Mouse (Mus musculus) mesoderm, embryonic 11.5 days (tissue): ENCODE measurements around the gene Wnt11.
A peak's percentile ranks its signal among the peaks of the same experiment; 100 is the strongest.

ENCODE experiments used
- DNase-seq: peaks from one replicate; pipeline ENCODE4 v3.0.0-alpha.2; 2012; ENCODE audit warnings: low read depth, low spot score

Wnt11 gene

DNA sequence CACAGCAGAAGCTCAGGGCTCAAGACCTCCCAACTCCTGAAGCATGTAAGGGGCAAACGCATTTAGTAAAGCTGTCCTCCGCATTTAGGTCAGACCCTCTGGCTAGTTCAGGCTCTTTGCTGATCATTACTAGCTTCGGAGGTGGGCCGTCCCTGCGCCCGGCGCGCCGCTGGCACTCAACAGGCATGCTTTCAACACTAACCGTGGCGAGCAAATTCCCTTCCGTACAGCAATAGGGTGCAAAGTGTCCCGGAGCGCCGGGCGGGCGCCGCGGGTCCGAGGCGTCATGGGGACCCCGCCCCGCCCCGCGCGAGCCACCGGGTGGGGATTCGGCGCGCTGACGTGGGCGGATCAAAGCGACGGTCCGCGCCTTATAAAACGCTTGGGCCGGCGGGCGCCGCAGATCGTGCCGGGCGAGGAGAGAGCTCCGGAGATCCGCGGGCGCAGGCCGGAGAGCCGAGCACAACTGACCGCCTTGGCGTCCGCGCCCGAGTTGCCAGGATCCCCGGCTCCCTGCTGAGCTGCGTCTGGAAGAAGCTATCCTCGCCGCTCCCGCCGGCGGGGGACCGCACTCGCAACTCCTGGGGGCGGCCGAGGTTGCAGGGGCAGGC is at the start of gene Wnt11:
Gene Wnt11, plus strand, starts transcription at position 402 of the 611 bp plus-strand sequence.
- no peak for DNase-seq

DNA sequence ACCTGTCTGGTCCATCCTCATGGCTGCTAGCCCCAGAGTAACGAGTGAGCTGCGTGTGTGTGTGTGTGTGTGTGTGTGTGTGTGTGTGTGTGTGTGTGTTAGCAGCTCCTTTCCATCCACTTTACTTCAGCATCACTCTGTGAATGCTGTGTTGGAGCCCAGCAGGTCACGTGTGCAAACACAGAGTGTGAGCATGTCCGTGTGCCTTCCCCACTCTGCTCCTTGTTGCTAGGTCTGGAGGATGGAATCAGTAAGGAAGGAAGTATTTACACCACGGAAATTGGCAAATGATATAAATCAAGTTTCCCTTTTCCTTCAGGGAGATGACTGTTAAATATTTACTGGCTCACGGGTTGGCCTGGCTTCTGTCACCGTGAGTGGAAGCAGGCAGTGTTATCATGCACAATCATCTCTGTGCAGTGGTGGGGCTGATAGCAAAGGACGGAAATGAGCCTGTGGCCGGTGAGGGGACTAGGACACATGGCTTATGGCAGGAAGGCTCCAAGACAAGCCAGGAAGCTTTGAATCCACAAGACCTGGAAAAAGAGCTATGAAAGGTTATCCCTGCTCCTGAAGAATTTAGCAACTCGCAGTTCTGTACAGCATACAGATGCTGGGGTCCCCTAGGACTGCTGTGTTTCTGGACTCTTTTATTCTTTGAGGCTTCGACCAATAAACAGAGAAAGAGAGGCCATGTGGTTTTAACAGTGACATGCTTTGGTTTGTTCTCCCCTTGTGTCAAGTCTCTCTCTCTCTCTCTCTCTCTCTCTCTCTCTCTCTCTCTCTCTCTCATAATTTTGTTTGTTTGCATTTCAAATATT is 47.9 kb upstream of the Wnt11 start:
- DNase-seq: no peak

DNA sequence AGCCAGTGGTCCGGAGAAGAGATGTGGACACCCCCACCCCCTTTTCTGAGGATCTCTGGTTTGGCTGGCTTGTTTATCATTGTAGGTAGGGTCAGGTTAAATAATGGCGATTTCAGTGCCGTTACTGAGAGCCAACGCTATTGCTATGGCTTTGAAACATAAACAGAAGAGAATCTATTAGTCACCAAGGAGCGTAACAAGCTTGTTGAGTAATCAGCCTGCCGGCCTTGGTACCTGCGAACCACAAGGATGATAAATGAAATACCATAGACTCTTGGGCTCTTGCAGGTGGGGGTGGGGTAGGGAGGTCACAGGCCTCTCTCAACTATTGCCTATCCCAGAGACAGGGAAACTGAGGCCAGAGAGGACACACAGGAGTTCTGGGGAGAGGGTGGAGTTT is 46.2 kb upstream of the Wnt11 start:
- no peak for DNase-seq

DNA sequence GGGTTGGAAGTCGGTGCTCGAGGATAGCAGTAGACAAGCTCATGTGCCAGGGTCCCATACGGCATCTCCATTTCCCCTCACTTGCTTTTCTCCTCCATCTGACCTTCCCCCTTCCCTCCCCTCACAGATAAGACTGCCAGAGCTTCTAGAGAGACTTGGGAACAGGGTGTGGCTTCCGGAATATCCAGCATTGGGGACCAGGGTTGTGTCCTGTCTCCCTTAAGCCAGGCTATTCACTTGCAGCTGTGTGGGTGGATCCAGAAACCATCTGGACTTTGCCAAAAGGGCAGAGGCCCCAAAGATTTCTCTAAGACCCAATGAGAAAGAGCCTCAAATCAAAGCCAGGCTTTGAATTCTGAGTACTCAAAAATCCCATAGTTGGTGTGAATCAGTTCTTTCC is 45.8 kb upstream of the Wnt11 start:
- DNase-seq: no peak

DNA sequence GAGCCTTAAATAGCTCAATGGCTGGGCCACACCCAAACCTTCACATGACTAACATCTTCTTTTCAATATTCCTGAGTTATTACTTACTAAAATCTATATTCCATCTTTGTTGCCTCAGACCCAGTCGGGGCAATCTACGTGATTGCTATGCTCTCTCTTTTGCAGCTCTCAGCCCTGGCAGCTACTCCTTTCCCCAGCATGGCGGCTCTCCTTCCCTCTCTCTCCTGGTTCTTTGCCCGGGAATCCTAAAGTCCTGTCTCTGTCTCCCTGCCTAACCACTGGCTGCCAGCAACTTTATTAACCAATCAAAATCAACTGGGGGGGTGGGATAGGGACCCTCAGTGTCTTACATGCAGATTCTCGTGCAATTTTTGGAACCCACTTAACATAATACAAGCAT is 43.0 kb upstream of the Wnt11 start:
- DNase-seq: no peak

DNA sequence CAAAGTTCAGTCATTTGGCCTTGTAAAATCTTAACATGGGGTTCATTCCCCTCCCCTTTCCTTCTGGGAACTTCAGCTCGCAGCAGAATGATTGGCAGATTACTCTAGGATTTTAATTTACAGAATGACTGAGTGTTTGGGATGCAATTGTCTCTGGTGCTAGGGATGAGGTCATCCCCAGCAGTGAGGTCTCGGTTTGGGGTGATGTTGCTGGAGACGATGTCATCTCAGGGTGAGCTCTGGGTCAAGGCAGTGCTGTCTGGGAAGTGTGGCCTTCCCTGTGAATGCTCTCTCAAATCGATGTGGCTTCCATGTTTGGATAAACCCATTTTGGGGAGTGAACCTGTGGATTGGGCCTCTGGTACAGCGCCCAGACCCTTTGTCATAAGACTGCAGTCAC is 41.1 kb upstream of the Wnt11 start:
- no peak for DNase-seq

DNA sequence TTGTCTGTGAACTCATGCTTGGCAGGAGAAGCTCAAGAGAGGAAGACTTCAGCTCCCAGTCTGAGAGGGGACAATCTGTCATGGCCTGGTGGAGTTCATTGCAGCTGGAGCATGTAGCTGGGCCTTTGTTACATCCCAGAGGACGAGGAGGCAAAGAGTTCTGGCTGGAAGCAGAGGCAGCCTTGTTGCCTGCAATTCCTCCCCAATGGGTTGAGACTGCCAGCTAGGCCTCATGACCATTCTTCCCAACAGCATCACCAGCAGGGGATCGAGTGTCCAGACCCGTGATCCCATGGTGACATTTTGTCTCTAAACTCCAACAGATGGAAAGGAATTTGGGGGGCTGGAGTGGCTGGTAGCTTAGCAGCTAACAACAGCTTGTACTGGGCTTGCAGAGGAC is 40.5 kb upstream of the Wnt11 start:
- DNase-seq: no peak

DNA sequence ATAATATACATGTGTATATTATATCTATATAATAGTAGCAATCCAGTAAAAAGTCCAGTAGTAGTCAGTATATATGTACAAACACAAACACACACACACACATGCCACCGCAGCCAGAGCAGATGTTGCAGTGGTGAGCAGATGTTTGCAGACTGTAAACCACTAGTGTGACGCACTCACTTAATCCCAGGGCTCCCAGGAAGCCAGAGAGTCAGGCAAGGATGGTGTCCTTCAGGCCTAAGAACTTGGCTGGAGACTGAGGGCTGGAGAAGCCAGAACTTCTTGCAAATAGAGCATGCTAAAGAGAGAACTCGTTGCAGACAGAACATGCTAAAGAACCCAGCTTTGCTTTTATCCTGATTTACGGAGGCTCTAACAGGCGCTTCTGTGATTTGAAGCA is 39.3 kb upstream of the Wnt11 start:
- DNase-seq: no peak

DNA sequence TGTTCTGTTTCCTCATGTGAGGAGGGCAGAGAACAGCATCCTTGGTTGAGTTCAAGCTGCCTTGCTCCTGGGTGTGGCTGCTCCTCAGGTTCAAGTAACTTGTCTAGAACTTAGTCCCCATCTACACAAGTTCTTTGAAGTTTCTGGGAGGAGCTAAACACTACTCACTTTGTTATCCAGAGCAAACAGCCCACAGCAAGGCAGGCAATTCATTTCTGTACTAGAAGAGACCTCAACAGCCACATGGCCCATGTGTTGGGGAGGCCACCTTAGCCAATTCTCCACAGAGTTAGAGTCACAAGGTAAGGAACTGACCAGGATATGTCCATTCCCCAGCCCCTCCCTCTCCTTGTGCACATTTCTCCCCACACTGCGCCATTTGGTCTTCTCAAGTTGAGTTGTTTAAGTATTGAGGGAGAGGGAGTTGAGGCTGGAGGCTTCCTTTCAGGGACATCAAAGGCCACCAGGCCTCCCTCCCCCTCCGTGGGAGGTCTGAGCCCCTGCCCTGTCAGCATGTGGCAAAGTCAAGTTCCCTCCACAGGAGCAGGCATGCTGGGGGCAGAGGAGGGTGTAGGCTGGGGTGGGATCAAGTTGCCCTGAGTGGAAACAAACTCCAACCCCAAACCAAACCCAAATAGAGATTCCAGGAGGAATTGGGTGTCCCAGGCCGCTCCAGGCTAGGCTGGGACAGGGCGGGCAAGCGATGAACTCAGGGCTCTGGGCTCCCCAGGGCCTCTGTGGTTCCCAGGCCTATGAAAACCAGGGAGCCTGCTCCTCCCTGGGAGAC is 37.4 kb upstream of the Wnt11 start:
- peak; percentile 42 for DNase-seq

DNA sequence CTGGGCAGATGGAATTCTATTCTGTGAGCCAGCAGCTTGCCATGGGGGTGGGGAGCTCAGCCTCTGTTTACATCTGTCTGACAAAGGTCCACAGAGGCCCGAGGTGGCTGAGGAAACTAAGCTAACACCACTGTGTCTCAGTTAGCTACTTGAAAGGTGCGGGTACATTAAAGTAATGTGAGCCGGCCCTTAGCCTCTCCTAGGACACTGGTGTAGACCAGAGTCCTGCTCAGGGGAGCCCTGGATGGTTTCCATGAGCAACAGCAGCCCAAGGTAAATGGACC is 36.8 kb upstream of the Wnt11 start:
- no peak for DNase-seq

DNA sequence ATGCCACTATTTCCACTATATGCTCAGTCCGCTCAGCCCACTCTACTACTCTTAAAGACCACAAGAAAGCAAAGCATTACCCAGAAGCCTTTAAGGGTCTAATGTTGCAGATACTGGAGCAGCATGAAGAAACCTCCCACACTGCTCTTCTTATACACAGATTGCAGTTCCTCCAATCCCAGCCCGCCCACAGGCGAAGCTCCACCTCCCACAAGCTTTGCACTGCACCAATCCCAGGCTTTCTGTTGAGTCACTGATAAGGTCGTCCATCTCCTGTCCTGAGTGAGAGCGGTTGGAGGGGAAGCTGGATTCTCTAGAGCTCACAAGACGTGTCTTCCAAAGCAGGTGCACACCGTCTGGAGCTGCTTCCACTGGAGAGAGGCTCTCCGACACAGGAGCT is 34.5 kb upstream of the Wnt11 start:
- DNase-seq: no peak

DNA sequence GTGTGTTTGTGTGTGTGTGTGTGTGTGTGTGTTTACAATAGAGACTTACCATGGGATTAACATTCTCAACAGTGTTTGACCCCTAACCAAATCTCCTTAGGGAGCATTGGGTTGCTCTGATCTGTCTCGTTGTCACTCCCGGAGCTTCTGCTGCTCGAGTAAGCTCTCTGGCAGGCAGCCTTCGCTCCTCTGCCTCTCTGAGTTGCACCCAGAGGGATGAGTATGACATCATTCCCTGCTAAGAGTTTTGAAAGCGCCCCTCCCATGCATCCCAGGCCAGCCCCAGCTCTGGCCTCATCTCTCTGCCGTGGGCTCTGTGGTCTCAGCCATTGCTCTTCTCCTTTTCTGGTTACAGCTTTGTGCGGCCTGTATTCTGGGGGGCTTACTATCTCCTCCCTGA is 33.8 kb upstream of the Wnt11 start:
- no peak for DNase-seq

DNA sequence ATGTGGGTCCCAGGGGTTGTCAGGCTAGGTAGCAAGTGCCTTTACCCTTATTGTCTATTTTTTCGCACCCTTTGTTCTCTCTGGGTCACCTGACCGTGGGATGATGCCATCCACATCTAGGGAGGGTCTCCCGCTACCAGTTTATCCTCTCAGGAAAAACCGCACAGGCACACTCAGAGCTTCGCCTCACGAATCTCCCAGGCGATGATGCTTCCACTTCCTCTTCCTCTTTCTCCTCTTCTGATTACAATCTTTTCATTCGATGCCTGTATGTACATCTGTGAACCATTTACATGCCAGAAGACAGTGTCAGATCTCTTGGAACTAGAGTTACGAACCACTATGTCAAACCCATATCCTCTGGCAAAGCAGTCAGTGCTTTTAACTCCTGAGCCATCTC is 31.7 kb upstream of the Wnt11 start:
- no peak for DNase-seq

DNA sequence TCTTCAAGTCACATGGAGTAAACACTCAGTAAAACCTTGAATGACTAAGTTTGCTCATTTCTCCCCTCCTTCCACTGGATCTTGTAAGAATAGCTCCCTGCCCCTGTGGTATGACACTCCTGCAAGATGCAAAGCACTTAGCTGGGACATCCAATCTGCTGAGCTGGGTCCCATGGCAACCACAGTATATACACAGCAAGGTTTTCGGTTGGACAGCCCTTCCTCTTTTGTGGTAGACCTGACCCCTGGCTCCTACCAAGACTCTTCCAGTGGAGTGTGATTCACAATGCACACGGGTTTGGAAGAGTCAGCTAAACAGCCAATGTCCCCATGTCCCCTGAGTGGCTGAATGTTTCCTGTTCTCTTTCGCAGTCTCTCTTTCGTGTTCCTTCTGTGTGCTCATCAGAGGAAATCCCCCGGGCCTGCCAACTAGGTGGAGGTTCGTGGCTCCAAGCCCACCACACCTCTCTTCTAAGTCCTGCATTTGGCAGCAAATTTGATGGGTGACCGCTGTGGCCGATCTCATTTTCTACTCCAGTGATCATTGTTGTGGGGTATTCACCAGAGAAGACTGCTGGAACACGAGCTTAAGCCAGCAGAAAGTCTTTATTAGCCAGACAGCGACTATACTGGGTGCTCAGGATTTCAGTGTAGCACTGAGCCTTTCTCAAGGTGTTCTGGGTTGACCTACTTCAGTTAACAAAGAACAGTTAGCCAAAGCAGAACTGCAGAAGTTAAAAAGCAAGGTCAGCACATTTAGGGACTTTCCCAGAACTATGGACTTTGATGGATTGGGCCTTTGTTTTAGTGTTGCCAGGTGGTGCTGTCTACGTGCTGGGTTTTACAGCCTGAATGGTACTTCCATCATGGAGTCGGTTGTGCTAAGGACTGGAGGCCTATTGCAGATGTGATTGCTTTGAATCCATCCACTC is 29.8 kb upstream of the Wnt11 start:
- DNase-seq: peak; percentile 67

DNA sequence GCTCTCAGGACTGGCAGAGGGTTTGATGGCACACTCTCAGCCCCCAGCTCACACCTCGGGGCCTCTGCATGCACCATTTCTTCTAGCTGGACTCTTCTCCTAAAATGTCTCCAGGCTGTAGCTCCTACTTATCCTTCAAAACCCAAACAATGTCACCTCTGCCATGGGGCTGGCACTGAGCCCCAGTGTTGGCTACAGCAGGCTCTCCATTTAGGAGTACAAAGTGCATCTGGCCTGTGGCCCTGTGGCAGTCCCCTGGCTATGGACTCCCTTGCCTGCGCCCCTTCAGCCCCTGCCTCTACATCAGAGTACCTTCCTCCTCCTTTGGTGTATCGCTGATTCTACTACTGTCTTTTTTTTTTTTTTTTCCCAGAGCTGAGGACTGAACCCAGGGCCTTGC is 28.0 kb upstream of the Wnt11 start:
- no peak for DNase-seq

DNA sequence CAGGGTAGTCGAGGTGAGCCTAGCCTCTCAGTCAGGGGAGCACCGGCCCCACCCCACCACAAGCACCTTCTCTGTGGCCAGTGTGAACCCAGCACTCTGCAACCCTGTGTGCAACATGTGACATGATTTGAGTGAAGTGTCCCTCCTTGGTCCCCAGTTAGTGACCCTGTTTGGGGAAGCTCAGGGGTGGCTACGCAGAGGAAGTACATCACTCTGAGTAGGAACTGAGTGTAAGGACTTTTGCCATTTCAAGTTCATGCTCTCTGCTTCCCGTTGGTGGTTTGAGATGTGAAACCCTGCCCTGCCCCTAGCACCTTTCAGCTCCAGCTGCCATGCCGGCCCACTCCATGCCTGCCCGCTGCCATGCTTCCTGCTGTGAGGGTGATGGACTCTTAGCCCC is 25.5 kb upstream of the Wnt11 start:
- no peak for DNase-seq

DNA sequence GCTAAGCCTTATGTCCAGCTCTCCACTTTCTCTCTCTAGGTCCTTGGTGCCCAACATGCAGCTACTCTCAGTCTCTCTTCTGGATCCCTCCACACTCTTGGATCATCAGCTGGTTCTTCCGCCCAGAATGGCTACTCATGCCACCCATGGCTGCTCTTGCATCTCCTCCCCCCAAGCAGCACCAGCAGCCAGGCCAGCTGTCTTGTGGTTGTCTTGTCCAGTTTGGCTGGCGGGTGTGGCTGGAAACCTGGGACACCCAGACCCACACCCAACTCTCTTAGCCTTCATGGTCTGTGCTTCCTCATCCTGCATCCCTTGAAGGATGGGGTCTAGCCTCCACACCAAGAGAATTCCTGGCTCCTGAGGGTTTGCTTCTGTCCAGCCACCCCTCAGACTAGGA is 24.3 kb upstream of the Wnt11 start:
- no peak for DNase-seq

DNA sequence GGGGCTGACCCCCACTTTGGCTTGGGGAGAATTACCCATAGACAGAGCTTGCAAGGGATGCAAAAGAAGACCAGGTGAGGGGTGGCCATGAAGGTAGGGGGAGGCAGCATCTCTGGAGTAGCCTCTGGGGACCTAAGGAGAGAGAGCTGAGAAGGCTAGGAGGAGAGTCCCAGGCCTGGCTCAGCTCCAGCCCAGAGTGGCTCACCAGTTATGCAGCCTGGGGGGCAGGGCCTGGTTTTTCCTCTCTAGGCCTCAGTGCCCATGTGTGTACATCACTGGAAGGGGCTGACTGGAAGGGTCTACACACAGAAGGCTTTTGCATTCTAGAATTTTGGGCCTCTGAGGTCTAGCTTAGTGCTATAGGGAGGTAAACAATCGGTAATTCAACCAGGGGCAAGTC is 14.4 kb upstream of the Wnt11 start:
- DNase-seq: no peak

DNA sequence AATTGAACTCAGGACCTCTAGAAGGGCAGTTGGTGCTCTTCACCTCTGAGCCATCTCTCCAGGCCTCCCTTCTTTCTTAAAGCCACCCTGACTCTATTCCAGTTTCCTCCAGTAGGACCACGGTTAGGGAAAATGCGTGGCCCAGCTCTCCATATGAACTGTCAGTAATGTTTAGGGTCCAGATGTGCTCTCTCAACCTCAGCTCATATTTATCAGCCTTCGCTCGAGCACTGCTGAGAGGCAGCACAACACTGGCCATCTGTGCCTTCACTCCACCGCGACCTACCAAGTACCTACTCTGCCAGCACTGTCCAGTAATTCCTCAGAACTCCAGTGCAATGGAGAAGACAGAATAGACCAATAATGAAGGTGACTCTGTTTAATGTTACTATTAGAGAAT is 12.0 kb upstream of the Wnt11 start:
- peak; percentile 39 for DNase-seq

DNA sequence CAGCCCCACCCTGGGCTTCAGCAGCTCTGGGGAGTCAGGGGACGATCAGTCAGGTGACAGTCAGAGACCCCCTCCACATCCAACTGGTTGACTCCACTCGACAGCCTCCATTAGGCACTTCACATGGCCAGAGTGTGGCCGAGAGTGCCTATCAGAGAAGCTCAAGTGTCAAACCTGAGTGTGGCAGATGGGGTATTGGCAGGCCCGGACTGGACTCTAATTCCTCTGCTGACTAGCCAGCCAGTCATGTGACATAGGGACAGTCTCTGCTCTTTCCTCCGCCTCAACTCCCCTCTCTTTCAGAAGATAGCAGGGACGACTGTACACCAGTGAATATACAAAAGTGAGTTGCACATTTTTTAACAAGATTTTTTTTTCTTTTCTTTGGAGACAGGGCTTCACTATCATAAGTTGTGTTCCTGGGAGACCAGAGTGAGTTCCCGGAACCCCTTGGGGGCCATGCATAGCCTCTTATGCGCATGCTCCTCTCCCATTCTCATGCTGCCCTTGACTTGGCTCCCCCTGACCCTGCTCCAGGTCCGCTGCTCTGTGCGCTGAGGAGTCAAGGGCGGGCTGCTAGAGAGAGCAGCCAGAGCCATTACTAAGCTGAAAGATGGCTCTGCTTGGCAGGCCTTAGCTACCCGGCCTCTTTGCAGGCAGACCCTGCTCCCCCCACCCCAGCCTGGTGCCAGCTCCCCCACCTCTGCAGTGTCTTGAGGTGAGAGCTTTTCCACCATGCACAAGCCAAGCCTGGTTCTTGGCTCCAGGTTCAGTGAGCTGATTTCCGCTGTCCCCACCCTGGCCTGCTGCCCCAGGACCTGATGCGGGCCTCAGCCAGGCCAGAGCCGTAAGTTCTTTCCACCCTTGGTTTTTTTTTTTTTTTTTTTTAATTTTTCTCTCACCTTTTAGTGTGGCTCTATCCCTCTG is 10.8 kb upstream of the Wnt11 start:
- no peak for DNase-seq

DNA sequence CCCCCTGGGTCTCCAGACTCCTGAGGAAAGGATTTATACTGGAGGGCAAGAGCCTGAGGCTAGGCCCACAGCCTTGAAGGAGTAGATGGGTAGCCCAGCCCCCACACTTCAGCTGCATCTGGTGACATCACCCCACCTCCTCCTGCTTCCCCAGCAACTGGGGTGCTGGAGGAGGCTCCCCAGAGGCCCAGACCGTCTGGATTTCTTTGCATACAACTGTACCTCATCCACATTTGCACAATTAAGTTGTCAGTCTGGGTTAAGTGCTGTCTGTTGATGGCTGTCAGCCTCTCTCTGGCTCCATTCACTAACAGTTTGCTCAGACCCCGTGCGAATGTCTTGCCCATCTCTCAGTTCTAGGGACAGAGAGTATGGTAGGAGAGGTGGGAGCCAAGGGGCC is 6.9 kb upstream of the Wnt11 start:
- no peak for DNase-seq
